Mouse (Mus musculus): ENCODE measurements at regions not wholly inside any gene's neighbourhood (a gene's known extent, or its start where the extent isn't known, plus 50 kb on each side); places are given as distances from the start of the nearest gene placed in this dataset.
A peak's percentile ranks its signal among the peaks of the same experiment; 100 is the strongest.

DNA sequence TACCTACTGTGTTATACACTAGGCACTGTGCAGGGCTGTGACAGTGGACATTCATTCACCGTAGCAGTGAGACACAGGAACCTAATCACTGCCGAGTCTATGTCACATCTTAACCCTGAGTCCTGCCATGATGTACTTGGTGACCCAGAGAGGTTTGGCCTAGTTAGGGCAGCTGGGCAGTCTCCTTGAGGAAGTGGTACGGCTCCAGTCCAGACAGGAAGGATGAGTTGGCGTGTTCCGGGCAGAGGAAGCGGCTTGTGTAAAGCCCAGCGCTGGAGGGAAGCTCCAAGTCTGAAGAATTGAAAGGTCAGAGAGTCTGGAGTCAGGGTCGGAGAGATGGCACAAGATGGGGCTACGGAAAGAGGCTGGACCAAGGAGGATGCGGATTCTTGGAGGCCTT, 99.4 kb upstream of the Smim15 start:
- DNase-seq (ENCODE audit: low spot score) = no peak

DNA sequence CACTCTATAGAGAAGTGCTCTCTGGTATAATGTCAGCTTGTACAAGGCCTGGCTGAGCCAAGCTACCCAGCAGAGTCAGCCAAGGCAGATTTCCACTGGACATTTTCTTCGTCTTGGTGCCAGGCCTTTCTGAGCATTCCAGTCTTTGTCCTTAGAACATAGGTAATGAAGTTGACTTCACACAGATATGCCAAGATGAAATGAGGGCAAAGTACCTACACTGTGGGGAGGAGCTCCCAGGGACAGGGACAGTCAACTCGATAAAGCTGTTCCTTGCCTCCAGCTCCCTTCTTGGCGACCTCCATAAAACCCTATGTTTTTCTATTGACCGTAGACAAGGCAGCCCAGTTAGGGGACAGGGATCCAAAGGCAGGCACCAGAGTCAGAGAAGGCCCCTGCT, 101.3 kb upstream of the Smim15 start:
- no peak for DNase-seq (ENCODE audit: low spot score)

DNA sequence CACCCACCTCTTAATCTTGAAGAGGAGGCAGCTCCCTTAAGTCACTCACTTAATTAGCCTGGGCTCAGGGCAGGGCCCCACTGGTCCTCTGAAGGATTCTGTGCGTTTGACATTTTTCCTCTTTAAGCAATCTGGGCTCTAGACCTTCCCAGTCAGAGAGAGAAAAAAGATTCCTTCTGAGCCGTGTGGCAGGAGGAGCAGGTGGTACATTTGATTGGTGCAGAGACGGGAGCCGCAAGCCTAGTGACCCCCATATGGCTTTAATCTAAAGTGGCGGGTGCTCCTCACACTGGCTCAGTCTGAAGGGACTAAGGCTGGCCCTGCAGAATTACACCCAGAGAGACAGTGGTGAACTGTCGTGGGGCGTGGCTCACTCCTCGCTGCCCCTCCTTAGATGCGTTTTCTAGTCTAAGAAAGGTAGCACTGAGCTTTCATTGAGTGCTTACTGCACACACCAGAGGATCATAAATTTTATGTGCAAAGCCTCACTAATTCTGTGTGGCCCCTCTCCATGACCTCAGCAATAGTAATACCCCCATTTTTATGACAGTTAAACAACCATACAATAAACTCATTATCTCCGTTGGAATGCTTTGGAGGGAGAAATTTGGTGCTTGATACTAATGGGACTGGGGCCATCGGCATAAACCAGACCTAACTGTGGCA, 101.8 kb upstream of the Smim15 start:
- DNase-seq (ENCODE audit: low spot score) = no peak

DNA sequence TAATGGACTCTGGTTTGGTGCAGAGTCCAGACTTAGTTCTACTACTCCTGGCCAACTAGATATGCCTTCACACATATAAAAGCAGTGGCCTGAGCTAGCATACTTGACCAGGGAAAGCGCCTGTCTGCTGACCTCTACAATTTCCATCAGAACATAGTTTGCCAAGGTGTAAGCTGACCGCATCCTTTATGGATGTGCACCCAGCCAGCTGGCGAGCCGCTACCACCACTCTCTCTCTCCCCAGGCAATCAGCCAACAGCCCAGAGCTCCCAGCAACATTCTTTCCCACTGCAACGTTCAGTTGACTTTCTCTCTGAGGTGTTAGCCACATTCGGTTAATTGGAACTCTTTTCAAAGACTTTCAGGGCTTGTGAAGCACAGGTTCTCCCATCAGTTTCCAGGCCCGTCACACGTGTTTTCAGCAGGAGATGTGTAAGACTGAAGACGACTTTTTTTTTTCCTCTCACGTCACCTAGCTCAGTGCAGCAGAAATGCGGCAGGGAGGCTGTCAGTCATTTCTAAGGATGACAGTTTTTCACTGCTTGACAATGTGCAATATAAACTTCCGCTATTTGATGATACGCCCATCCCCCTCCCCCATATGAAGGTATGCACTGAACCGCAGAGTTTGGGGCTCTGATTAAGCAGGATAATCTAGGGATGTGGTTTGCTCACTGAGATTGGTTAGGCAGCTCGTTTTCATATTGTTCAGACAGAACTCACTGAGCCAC, 104.2 kb upstream of the Smim15 start:
- DNase-seq (ENCODE audit: low spot score) = peak; percentile 61

DNA sequence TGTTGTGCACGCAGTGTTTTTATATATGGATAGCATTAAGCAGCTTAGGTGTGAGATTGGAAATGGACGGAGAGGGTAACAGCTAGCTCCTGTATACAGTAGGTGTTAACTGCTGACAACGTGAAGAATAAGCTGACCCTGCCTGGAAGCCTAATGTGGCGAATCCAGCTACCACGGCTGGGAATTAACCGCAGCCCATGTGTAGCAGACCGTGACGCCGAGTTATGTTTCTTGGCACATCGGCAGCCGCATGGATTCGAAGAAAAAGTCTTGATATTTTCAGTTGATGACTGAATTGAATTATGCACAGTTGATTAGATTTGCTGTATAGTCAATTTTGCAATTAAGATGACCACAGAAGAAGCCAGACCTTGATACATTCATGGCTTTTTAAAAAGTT, 108.6 kb upstream of the Smim15 start:
- no peak for DNase-seq (ENCODE audit: low spot score)

DNA sequence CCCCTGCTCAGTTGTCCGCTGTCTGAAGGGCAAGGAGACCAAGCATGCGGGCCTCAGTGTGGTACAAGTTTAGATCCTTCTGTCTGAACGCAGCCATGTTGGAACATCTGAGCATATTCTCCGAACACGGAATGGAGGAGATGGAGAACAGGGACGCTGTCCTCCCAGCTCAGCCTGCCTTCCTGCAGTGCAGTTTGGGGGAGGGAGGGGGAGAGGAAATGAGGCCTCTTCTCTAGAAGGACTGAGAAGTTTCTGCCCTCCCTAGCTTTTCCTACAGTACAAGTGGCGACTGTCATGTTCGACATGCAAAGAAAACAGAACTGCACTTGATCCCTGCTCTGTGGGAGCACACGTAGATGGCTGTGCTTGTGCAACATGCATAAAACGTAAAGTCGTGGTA, 109.6 kb upstream of the Smim15 start:
- no peak for DNase-seq (ENCODE audit: low spot score)

DNA sequence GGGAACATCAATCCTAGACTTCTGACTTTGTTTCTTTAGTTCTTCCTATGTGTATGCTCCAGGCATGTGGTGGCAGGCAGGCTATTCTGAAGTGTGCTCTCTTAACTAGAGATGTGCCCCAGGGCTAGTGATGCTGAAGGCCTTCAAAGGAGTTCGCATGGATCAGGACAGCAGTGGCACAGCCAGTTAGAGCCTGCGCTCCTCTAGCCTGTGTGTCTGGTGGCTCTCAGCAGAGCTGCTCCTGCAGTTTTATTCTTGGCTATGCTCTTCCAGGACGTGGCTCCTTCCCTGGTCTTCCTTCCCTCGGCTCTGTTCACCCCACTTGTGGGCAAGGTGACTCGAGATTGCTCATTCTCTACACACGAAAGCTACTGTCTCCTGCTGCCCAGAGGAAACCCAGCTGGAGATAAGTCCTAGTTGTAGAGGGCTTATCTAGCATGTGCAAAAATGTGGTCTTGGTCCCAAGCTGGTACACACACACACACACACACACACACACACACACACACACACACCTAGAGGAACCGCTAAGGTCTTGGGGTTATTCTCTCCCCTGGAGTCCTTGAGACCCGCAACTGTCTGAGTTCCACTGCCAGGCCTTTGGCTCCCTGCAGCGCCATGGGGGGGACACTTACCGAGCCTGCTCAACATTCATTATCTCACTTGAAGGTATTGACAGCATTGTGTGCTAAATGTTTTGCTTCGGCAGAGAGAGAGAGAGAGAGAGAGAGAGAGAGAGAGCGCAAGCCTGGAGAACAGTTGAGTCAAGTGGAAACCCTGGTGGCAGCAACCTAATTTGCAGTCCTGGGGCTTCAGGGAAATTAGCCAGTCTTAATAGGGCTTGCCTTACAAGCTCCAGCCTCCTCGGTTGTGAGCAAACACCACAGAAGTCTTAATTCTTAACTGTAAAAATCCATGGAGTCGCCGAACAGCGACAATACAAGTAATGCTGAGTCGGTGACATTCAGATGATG, 110.4 kb upstream of the Smim15 start:
- DNase-seq (ENCODE audit: low spot score) = no peak

DNA sequence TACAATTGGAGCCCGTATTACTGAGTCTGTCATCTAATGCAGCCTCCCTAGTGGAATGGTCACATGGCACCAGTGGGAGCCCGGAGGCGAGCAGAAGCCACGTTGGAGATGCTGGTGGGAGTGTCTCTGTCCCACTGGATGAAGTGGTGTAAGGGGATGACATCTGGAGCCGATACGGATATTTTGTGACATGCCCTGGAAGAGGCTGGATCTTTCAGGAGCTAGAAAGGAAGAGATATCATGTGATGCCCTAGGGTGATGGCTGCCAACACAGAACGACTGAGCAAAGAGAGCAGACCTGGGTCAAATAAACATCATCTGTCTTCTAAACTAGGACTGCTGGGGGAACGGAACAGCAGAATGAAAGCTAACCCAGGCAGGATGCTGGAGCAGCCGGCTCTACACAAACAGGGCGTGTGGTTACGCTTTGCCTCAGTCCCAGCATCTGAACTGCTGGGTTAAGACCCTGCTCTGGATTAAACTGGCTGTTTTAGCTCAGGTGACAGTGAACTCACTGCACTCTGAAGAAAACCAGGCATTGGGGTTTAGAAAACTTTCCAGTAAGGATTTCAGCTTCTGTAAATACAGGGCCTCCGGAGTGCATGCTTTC, 111.7 kb upstream of the Smim15 start:
- no peak for DNase-seq (ENCODE audit: low spot score)

DNA sequence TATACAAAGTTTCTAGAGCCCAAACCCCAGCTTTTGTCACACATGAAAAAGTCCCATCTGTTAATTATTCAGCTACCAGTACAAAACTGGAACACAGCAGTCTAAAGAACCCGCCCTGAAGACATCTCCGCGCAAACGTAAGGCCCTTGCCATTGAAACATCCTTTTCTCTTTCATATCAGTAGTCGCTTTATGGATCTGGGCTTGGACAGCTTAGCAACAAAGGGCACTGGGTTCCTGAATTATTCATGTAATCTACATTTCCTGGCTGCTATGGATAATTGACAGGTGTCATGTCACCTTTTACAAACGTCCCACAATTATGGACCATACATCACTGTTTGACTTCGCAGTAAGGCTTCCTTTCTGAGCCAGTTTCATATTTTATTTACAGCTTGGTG, 113.0 kb upstream of the Smim15 start:
- DNase-seq (ENCODE audit: low spot score) = no peak

DNA sequence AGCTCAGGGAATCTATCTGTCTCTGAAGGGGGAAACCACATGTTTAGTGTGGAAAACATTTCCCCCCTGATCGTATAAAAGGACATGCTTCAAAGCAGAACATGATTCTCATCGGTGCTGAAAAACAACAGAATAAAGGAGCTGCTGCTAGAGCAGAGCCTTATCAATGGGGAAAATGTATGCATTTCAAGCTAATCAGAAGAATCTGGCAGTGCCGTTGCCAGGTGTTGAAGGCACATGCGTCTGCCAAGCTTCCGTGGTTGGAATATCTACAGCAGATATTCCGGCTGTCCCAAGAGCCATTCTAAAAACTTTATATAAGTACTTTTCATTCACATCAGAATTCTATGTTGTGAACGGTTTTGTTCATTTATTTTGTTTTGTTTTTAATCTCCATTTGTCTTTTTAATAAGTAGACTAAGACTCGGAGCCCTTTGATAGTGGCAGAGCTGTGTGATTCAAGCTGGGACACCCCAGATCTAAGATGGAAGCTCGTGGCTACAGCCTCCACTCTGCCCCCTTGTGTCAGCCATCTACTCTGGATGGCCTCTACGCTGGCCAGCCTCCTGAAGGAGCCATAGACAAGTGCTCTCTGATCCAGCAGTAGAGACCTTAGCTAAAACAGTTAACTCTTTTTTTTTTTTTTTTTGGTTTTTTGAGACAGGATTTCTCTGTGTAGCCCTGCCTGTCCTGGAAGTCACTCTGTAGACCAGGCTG, 116.6 kb upstream of the Smim15 start:
- no peak for DNase-seq (ENCODE audit: low spot score)

DNA sequence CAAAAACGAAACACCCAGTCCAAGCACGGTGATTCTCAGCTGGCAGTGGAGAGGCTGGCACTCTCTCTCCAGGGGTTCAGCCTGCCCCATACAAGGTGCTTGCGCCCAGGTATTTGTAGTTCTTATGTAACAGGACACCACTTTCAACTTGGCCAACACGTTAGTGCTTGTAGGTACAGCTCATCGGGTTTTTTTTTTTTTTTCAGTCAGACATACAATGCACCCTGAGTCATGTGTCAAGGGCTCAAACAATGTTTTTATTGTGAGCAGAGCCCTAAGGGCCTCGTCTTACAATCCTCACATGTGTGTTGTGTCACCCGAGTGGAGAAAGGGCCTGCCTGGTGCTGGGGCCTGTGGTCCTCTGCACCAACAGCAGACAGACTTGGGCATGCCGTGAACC, 118.8 kb upstream of the Smim15 start:
- DNase-seq (ENCODE audit: low spot score) = no peak

DNA sequence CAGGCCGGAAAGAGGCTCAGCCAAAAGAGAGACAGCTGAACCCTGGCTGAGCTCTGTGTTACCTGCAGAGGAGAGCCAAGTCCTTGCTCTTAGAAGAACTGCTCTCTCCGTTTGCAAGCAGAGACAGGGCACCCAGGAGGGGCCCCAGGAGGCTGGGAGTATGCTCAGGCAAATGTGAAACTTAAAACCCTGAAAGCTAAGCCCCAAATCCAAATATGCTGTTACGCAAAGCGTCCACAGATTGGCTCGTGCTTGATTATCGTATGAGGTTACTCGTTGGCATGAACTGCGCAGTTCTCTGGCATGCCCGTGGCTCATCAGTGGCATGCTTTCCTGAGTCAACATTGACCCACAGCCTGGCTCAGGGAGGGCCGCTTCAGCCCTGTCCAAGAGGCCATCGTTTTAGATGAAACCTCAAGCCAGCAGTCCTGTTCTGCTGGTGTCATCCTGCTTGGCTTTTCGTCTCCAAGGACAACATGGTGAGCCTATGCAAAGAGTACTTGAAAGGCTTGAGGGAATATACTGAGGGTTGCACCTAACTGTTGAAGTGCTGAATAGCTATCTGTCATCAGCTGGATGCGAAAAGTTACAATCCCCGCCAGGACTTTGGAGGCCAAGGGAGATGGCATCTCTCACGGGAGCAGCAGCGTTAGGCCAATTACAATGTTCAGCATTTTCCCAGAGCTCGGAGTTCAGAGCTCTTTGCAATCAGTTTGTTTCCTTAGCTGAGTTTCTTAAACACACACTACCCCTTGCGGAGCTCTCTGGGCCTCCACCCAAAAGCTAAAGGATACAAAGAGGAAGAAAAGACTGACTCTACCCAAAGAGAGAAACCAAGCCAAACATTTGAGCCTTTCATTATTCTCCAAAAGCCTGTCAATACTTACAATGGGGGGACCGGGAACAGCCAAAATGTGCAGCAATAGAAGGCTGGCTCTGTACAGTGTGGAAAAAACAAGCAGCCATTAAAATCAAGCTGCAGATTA, 120.8 kb upstream of the Smim15 start:
- peak; percentile 50 for DNase-seq (ENCODE audit: low spot score)

DNA sequence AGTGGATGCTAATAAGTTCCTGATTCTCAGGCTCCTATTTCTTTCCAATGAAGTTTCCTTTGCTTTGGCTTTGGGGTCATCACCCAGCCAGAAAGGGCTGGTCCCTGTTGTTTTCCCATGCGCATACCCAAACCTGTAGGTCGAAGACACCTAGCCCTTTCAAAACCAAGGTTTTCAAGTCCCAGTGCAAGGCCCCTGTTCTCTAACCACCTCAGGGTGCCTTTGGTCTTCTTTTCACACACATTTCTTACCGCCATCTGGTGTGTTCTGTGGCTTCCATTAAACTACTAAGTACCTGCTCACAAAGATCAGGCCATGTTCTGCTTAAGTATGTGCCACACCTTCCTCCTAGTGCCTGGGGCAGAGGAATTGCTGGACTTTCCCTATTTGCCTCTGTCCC, 124.8 kb upstream of the Smim15 start:
- DNase-seq (ENCODE audit: low spot score) = no peak

DNA sequence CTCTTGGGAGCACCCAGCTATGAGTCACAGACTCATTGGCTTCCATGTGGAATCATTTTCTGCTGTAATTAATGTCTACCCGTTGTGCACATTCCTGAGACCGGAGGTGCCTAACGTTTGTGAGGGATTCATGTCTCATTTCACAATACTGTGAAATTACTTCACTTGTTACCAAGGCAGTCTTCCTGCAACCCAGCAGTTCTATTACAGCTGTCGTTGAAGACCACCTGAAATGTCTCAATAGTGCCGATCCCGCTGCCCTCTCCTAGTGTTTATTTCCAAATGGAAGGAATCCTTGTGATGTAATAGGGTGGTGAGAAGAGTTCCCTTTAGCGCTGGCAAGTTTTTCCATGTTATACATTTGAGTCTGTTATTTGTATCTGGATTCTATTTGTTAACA, 125.8 kb upstream of the Smim15 start:
- no peak for DNase-seq (ENCODE audit: low spot score)

DNA sequence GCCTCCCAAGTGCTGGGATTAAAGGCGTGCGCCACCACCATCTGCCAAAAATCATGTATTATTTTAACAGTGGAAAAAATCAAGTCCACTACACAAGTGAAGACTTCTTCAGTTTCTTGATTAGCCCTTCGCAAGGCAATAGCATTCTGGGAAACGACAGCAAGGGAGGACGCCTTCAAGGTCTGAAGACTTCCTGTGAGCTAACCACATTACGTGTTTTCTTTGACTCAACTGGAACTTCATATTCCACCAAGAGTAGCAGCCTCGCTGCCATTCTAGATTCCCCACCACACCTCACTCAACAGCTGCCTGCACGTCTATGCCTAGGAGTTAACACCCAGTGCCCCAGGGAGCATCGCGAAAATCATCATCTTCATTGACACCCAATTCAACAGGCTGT, 126.2 kb upstream of the Smim15 start:
- DNase-seq (ENCODE audit: low spot score) = no peak

DNA sequence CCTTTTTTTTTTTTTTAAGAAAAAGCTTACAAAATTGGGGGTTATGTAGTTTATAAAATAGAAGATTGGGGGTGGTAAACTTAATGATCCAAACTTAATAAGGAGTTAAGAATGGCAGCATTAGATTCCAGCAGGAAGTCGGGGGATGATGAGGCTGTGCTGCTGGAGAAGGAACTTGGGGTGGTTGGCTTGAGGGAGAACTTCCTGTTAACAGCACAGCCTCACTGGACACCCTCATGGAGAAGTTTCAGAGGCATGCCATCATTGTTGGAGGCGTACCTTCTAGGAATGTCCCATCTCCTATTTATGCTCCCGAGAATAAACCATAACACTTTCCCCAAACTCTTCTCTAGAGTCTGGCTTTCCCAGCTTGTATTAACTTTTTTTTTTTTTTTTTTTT, 126.7 kb upstream of the Smim15 start:
- no peak for DNase-seq (ENCODE audit: low spot score)

DNA sequence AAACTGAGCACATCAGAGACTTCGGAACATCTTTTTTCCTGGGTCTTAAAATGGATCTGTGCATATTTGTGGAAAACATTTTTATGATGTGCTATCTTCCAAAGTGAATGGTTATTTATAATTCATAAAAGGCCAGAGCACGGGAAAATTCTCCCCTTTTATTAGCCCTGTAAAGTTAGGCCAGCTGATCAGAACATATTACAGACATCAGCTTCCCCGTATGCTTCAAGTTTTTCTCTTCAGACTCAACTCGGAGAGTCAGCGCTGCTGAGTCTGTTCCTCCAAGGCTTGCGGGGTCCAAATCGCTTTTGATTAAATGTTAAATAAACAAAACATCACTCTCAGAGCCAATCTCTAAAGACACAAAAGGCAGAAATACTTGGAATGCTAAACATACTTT, 134.1 kb upstream of the Smim15 start:
- no peak for DNase-seq (ENCODE audit: low spot score)

DNA sequence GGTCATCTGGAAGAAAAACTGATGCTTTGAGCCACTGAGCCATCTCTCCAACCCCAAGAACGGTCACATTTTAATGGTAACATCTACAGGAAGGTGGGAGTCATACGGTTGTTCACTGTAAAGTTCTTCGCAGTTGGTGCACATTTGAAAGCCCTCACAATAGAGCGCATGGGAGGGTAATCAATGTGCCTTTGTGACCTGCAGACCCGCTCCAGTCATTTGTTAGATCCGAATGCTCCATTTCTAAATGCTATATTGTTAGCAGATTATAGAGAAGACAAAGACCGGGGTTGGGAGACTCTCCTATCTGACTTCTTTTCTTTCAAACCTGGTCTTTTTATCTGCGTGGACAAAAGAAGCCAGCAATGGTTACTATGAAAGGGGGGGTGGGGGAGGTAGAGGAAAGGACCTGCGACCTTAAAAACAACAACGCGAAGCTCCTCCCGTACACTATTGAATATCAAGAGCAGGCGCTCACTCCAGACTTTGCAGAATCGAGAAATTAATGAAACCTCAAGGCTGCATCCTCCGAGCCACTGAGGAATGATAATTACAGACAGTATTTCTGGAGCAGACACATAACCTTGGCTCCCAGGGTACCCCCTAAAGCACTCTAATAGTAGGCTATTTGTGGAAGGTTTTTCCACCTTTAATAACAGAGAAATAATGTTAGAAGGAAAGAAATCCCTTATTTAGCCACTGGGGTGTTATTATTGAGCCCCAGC, 134.7 kb upstream of the Smim15 start:
- DNase-seq (ENCODE audit: low spot score) = no peak

DNA sequence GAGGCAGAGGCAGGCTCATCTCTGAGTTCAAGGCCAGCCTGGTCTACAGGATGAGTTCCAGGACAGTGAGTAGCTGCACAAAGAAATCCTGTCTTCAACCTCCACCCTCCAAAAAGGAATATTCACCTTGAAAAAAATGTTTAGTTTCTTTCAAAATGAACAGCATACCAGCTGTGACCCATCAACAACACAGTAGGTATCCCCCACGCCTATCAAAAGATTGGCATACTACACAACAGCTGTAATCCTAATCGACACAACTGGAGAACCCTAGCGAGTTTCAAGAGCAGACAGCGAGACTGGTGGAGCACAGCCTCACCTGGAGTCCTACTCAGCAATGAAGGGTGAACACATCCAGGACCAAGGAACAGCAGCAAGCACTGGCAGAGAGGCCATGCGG, 136.3 kb upstream of the Smim15 start:
- DNase-seq (ENCODE audit: low spot score) = no peak
